Mouse (Mus musculus) splenic B cell, adult 2 months (primary cell): Measurements from ENCODE around the gene Mre11a.

Source experiments
- DNase-seq: peaks from one replicate; pipeline ENCODE4 v3.0.0-alpha.2; 2011; ENCODE audit warnings: low read depth, low spot score
- H3K27me3 ChIP-seq: 2 replicates; pipeline ENCODE4 v1.6.1; 2012; ENCODE audit warnings: mild to moderate bottlenecking, low read length, moderate library complexity, mixed read lengths; ENCODE audit not compliant: control insufficient read depth, poor library complexity, insufficient read depth, severe bottlenecking
- H3K36me3 ChIP-seq: 2 replicates; pipeline ENCODE4 v1.6.1; 2012; ENCODE audit warnings: mild to moderate bottlenecking, low read length, moderate library complexity, mixed read lengths; ENCODE audit not compliant: control insufficient read depth, poor library complexity, insufficient read depth, severe bottlenecking

Gene Mre11a

GRCm38 (mm10) chr9:14772074-14772473, 12.4 kb upstream of the Mre11a start:
- H3K27me3 ChIP-seq = no peaks in the 10 kb centered on the region
- no peak for DNase-seq
- H3K36me3 ChIP-seq = no peaks in the 10 kb centered on the region

GRCm38 (mm10) chr9:14773813-14774212, 10.6 kb upstream of the Mre11a start:
- peak; percentile 47 for DNase-seq
- Histone ChIP-seq H3K36me3 (no peaks in the 10 kb centered on the region), H3K27me3 (no peaks in the 10 kb centered on the region)

GRCm38 (mm10) chr9:14778341-14778740, 6.1 kb upstream of the Mre11a start:
- no peak for DNase-seq
- Histone ChIP-seq H3K36me3 (peaks cover 4% of the 10 kb centered on the region; the same call in 1 of the 2 replicates), H3K27me3 (no peaks in the 10 kb centered on the region)

- no peak for DNase-seq
- Histone ChIP-seq H3K36me3 (peaks cover 8% of the 10 kb centered on the region), H3K27me3 (no peaks in the 10 kb centered on the region)
These were observed 2.9 kb downstream of the Mre11a start for GRCm38 (mm10) chr9:14787356-14787755.

GRCm38 (mm10) chr9:14805714-14806113, 21.3 kb downstream of the Mre11a start:
- no peak for DNase-seq
- Histone ChIP-seq H3K36me3 (peaks cover 22% of the 10 kb centered on the region), H3K27me3 (no peaks in the 10 kb centered on the region)

- DNase-seq = no peak
- Histone ChIP-seq H3K36me3 (peaks cover 23% of the 10 kb centered on the region), H3K27me3 (no peaks in the 10 kb centered on the region)
These were observed 22.3 kb downstream of the Mre11a start for GRCm38 (mm10) chr9:14806786-14807185.

- Histone ChIP-seq H3K36me3 (peaks cover 20% of the 10 kb centered on the region), H3K27me3 (no peaks in the 10 kb centered on the region)
- no peak for DNase-seq
These were observed 25.7 kb downstream of the Mre11a start for GRCm38 (mm10) chr9:14810111-14810510.

GRCm38 (mm10) chr9:14821396-14821795, 36.9 kb downstream of the Mre11a start:
- Histone ChIP-seq H3K27me3 (no peaks in the 10 kb centered on the region), H3K36me3 (peaks cover 14% of the 10 kb centered on the region)
- no peak for DNase-seq

GRCm38 (mm10) chr9:14824840-14825239, 40.4 kb downstream of the Mre11a start:
- DNase-seq = peak; percentile 10
- no peaks in the 10 kb centered on the region for H3K27me3 ChIP-seq

GRCm38 (mm10) chr9:14827875-14828274, 43.4 kb downstream of the Mre11a start:
- Histone ChIP-seq H3K27me3 (no peaks in the 10 kb centered on the region), H3K36me3 (peaks cover 10% of the 10 kb centered on the region)
- no peak for DNase-seq

More at GRCm38 (mm10) chr9:14824840-14825239, 40.4 kb downstream of the Mre11a start:
- H3K36me3 ChIP-seq = peaks cover 9% of the 10 kb centered on the region

GRCm38 (mm10) chr9:14832046-14832445, 47.6 kb downstream of the Mre11a start:
- DNase-seq = no peak
- Histone ChIP-seq H3K36me3 (peaks cover 16% of the 10 kb centered on the region; the same call in 1 of the 2 replicates), H3K27me3 (no peaks in the 10 kb centered on the region)

GRCm38 (mm10) chr9:14835335-14836075, 51.1 kb downstream of the Mre11a start:
- peak; percentile 5 for DNase-seq
- H3K36me3 ChIP-seq = peaks cover 12% of the 10 kb centered on the region; the same call in 1 of the 2 replicates
- no peaks in the 10 kb centered on the region for H3K27me3 ChIP-seq

- peak; percentile 30 for DNase-seq
- H3K27me3 ChIP-seq = no peaks in the 10 kb centered on the region
- 0 out of 2 replicates have a peak, but pooled peaks cover 5% of the 10 kb centered on the region for H3K36me3 ChIP-seq
These were observed 55.1 kb downstream of the Mre11a start for GRCm38 (mm10) chr9:14839527-14839926.

GRCm38 (mm10) chr9:14839970-14840369, 55.5 kb downstream of the Mre11a start:
- DNase-seq = no peak
- 0 out of 2 replicates have a peak, but pooled peaks cover under 1% of the 10 kb centered on the region for H3K36me3 ChIP-seq
- no peaks in the 10 kb centered on the region for H3K27me3 ChIP-seq

GRCm38 (mm10) chr9:14841878-14842761, 57.7 kb downstream of the Mre11a start:
- Histone ChIP-seq H3K36me3 (no peaks in the 10 kb centered on the region), H3K27me3 (no peaks in the 10 kb centered on the region)
- no peak for DNase-seq
